Mouse (Mus musculus) liver, embryonic 16.5 days (tissue): ENCODE measurements around the gene Nabp2. TPM values are rescaled to one million over a fixed set of nuclear protein-coding genes. Genes with fewer than 3 reads are reported as not detected.
A peak's percentile ranks its signal among the peaks of the same experiment; 100 is the strongest.

ENCODE experiments used
- ATAC-seq: fragments of 200-750 bp; cut with Nextera tagmentation; 2 replicates; pipeline ENCODE4 v1.8.0; 2017; ENCODE audit warnings: low read depth, mild to moderate bottlenecking, moderate number of reproducible peaks, moderate library complexity
- H3K27ac ChIP-seq: fragments of 300-500 bp; sonication (generic); 2 replicates; pipeline ENCODE4 v1.5.1; 2014; ENCODE audit warnings: mild to moderate bottlenecking, low read length
- H3K27me3 ChIP-seq: fragments of 300-500 bp; sonication (generic); 2 replicates; pipeline ENCODE4 v1.6.1; 2014; ENCODE audit warnings: low read depth, low read length, mixed read lengths; ENCODE audit not compliant: control insufficient read depth, insufficient read depth
- H3K36me3 ChIP-seq: fragments of 300-500 bp; sonication (generic); 2 replicates; pipeline ENCODE4 v1.6.1; 2014; ENCODE audit warnings: mild to moderate bottlenecking; ENCODE audit not compliant: control insufficient read depth, insufficient read depth
- H3K4me1 ChIP-seq: fragments of 300-500 bp; sonication (generic); 2 replicates; pipeline ENCODE4 v1.6.1; 2014; ENCODE audit warnings: low read depth, low read length, mixed read lengths; ENCODE audit not compliant: control insufficient read depth
- H3K4me2 ChIP-seq: fragments of 300-500 bp; sonication (generic); 2 replicates; pipeline ENCODE4 v1.6.1; 2014; ENCODE audit warnings: low read depth, low read length, mixed read lengths
- H3K4me3 ChIP-seq: fragments of 300-500 bp; sonication (generic); 2 replicates; pipeline ENCODE4 v1.5.1; 2014; ENCODE audit warnings: low read depth, mild to moderate bottlenecking, low read length
- H3K9ac ChIP-seq: fragments of 300-500 bp; sonication (generic); 2 replicates; pipeline ENCODE4 v1.6.1; 2014; ENCODE audit warnings: low read depth, low read length
- H3K9me3 ChIP-seq: fragments of 300-500 bp; sonication (generic); replicated peaks from 2 replicates; pipeline ENCODE4 v1.6.1; 2016; ENCODE audit warnings: low read length; ENCODE audit not compliant: control insufficient read depth
- WGBS: fragments of 180-500 bp; shearing (Covaris S2); extraction: QIAGEN DNeasy Blood & Tissue Kit; methylation state at CpG from one replicate; pipeline ENCODE4 v1.1.7; 2014; ENCODE audit not compliant: insufficient replicate concordance; 5-methylcytosine and 5-hydroxymethylcytosine counted together
- polyA plus RNA-seq: library from polyadenylated mRNA; unstranded; fragments of >200 nt; fragmentation: Nextera tagmentation; extraction: Ambion mirVana; gene quantifications from 2 replicates; pipeline ENCODE4 v1.2.1, GENCODE M21; 2015

Nabp2 gene
- polyA plus RNA-seq, 1 experiment from 2014 or later = 31.7 TPM

DNA sequence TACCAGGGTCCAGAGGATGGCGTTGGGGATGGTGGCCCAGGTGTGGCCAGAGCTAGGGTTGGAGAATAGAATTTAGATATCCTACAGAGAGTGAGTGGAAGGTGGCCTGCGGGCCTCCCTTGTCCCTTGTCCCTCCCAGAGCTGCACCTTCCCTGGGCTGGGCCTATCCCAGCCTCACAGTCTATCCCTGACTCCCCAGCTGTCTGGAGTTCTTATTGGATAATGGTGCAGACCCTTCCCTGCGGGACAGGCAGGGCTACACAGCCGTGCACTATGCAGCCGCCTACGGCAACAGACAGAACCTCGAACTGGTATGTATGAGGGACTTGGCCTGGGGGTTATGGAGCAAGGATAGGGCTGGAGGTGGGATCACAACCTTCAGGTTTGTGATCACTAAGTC is 25.4 kb downstream of the Nabp2 start:
- H3K27ac ChIP-seq = no peak overlapping the region
- H3K9ac ChIP-seq = no peak overlapping the region
- H3K4me3 ChIP-seq = no peak overlapping the region
- no peak overlapping the region for H3K4me2 ChIP-seq
- no peaks in the 10 kb centered on the region for H3K9me3 ChIP-seq
- no peaks in the 10 kb centered on the region for H3K27me3 ChIP-seq
- no peaks in the 10 kb centered on the region for H3K4me1 ChIP-seq
- peaks cover 62% of the 10 kb centered on the region for H3K36me3 ChIP-seq
- WGBS = 87% methylated on average over 7 of the region's 7 CpGs
- ATAC-seq = no peak

DNA sequence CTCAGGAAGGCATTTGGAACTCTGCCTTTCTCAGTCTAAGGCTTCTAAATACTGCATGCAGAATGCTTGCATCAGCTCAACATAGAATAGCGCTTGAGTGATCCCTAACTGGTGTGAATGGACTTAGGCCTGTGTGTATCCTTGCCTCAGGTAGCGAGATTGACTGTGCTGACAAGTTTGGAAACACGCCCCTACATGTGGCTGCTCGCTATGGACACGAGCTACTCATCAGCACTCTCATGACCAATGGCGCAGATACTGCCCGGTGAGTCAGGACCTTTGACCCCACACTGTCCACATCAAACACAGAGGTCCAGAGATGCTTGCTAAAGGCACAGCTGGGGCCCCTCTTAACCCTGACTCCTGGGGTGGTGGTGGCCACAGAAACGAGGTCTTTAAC is 28.8 kb downstream of the Nabp2 start:
- Histone ChIP-seq H3K27ac (no peak overlapping the region), H3K9me3 (no peaks in the 10 kb centered on the region), H3K36me3 (peaks cover 37% of the 10 kb centered on the region), H3K4me1 (peaks cover 20% of the 10 kb centered on the region), H3K27me3 (no peaks in the 10 kb centered on the region), H3K4me3 (no peak overlapping the region), H3K9ac (no peak overlapping the region), H3K4me2 (no peak overlapping the region)
- WGBS = 82% methylated on average over 8 of the region's 8 CpGs
- peak; percentile 63 for ATAC-seq

DNA sequence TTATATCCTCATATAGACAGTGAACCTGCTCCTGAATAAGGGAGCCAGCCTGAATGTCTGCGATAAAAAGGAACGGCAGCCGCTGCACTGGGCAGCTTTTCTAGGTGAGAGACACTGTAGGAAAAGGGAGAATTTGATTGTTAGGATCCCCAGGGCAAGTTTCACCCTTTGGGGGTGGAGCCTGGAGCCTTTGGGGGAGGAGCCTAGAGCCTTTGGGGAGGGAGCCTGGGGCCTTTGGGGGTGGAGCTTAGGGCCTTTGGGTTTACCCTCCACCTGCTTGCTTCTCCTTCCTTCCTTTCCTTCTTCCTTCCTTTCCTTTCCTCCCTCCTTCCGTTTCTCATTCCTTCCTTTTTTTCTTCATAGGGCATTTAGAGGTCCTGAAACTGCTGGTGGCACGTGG is 30.7 kb downstream of the Nabp2 start:
- WGBS = 80% methylated on average over 5 of the region's 5 CpGs
- H3K36me3 ChIP-seq = peaks cover 26% of the 10 kb centered on the region
- H3K4me1 ChIP-seq = peaks cover 32% of the 10 kb centered on the region
- H3K27me3 ChIP-seq = no peaks in the 10 kb centered on the region
- no peak overlapping the region for H3K9ac ChIP-seq
- no peak overlapping the region for H3K4me2 ChIP-seq
- no peak overlapping the region for H3K27ac ChIP-seq
- H3K4me3 ChIP-seq = no peak overlapping the region
- H3K9me3 ChIP-seq = no peaks in the 10 kb centered on the region
- ATAC-seq = no peak

DNA sequence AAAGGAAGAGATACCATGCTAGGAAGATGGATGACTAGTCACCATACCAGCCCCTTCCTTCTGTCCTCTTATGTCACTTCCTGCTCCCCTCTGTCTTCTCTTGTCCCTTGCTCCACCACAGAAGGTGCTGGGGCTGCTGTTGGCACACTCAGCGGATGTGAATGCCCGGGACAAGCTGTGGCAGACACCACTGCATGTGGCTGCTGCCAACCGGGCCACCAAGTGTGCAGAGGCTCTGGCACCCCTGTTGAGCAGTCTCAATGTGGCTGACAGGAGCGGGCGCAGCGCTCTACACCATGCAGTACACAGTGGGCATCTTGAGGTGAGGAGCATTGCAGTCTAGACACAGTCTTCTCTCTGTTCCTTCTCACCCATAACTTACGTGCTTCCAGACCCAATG is 32.0 kb downstream of the Nabp2 start:
- Histone ChIP-seq H3K36me3 (peaks cover 26% of the 10 kb centered on the region), H3K27me3 (no peaks in the 10 kb centered on the region), H3K4me2 (no peak overlapping the region), H3K4me3 (no peak overlapping the region), H3K9me3 (no peaks in the 10 kb centered on the region), H3K9ac (no peak overlapping the region), H3K4me1 (peaks cover 32% of the 10 kb centered on the region), H3K27ac (no peak overlapping the region)
- whole genome bisulfite sequencing = 83% methylated on average over 7 of the region's 7 CpGs
- ATAC-seq = no peak

DNA sequence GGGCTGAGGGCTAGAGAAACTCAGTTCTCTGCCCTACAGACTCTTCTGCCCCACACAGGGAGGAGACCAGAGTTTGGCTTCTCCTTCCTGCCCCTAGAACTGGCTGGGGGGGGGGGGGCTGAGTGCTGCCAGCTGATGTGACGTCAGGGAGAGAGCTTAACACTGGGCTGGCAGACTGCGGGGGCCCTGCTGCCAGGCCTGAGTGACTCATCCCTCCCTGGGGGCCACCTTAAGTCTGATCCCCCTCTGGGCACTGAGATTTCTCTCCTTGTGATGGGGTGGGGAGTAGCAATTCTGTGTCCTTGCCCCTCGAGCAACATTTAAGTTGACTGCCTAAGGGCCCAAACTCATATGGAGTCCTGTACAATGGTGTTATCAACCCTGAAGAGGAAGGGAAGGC is 32.8 kb downstream of the Nabp2 start:
- ATAC-seq = no peak
- no peak overlapping the region for H3K4me3 ChIP-seq
- H3K27me3 ChIP-seq = no peaks in the 10 kb centered on the region
- H3K9me3 ChIP-seq = no peaks in the 10 kb centered on the region
- 76% methylated on average over 3 of the region's 3 CpGs for WGBS
- no peak overlapping the region for H3K9ac ChIP-seq
- H3K4me1 ChIP-seq = peaks cover 32% of the 10 kb centered on the region
- H3K27ac ChIP-seq = no peak overlapping the region
- no peak overlapping the region for H3K4me2 ChIP-seq
- H3K36me3 ChIP-seq = peaks cover 19% of the 10 kb centered on the region

DNA sequence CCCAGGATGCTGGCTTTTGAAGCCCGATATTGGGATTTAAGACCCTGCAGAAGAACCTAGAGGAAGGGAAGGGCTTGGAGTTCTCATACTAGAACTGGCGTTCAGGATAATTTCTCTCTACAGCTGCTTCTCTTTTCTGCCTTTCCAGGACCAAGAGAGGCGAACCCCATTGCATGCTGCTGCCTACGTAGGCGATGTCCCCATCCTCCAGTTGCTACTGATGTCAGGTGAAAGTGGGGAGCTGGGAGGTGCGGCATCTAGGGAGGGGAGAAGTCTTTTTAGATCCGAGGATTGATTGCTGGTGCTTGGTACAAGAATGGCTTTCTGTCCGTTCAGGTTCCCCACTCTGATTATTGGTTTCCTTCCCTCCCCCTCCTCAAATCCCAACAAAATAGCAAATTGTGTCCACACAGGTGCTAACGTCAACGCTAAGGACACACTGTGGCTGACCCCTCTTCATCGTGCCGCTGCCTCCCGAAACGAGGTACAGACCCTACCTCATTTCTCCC is 33.3 kb downstream of the Nabp2 start:
- peaks cover 37% of the 10 kb centered on the region for H3K4me1 ChIP-seq
- no peak overlapping the region; the same call in 1 of the 2 replicates for H3K27ac ChIP-seq
- WGBS = 65% methylated on average over 14 of the region's 14 CpGs

DNA sequence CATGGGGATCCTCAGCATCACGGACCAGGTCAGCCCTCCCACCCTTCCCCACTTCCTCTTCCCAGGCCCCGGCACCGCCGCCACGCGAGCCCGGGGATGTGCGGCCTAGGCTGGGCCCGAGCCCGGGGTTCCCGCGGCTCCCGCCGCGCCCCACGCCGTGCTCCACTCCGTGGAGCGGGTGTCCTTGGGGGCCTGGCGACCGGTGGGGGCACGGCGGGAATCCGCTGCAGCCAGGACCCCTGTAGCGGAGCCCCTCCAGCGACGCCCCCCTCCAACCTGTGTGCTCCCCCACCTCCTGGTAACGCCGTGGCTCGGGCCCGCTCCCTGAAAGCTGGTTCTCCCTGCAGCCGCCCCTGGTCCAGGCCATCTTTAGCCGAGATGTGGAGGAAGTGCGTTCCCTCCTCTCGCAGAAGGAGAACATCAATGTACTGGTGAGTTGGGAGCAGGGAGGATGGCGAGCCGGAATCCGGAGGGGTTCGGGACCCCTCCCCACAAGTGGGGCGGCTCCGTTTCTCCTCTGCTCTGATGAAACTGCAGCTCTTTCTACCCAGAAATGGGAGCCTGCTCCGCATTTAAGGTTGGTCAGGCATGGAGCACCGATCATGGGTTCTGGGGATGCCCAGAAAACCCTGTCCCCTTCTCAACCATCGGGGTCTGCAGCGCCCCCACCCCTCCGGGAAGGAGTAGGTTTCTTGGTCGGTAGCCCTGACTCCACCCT is 33.9 kb downstream of the Nabp2 start:
- peak; percentile 58 for ATAC-seq
- WGBS = under 1% methylated on average over 47 of the region's 47 CpGs
- H3K27ac ChIP-seq = peak overlapping the region; percentile 61
- peak overlapping the region; percentile 95 for H3K4me2 ChIP-seq
- peaks cover 11% of the 10 kb centered on the region for H3K36me3 ChIP-seq
- no peaks in the 10 kb centered on the region for H3K27me3 ChIP-seq
- peak overlapping the region; percentile 85 for H3K4me3 ChIP-seq
- H3K9me3 ChIP-seq = no peaks in the 10 kb centered on the region
- peak overlapping the region; percentile 91 for H3K9ac ChIP-seq
- H3K4me1 ChIP-seq = peaks cover 39% of the 10 kb centered on the region

More for the DNA sequence above, 33.3 kb downstream of the Nabp2 start:
- peaks cover 17% of the 10 kb centered on the region for H3K36me3 ChIP-seq
- H3K9ac ChIP-seq = peak overlapping the region; percentile 91
- H3K4me3 ChIP-seq = peak overlapping the region; percentile 85
- H3K27me3 ChIP-seq = no peaks in the 10 kb centered on the region
- no peak for ATAC-seq
- peak overlapping the region; percentile 95 for H3K4me2 ChIP-seq
- H3K9me3 ChIP-seq = no peaks in the 10 kb centered on the region

DNA sequence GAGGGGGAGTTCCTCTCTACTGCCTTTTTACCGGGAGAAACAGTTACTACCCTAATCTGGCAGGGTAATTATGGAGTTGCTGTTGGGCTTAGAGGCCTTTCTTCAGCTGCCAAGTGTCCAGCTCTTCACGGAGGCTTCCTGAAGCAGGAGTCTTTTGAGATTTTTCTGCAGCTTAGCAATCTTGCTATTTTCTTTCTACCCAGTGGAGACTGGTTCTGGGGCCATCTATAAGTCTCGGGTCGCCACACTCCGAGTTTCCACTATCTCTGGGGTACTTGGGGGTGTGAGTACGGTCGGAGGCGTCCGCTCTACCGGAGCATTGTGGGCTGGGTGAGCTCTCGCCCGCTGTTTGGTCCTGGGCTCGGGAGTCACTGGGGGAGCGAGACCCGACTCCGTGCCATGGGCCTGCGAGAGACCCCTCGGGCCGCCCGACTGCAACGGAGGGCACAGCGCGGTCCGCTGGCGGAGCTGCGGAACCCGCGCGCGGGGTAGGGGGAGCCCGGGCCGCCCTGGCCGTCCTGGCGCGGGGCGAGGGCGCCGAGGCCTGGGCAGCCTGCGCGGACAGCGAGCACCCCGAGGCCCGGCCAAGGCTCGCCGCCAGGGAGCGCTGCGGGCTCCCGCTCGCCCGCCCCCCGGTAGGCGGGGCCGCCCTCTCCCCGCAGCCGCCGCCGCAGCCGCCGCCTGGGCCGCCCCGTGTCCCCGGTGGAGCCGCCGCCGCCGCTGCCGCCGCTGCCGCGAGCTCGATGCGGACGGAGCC is 34.7 kb downstream of the Nabp2 start, which contains the start of gene Ankrd52:
TSS of gene Ankrd52 (plus strand) at position 661 of the 757 bp plus-strand sequence.
- ATAC-seq = peak; percentile 93
- under 1% methylated on average over 52 of the region's 73 CpGs for WGBS

DNA sequence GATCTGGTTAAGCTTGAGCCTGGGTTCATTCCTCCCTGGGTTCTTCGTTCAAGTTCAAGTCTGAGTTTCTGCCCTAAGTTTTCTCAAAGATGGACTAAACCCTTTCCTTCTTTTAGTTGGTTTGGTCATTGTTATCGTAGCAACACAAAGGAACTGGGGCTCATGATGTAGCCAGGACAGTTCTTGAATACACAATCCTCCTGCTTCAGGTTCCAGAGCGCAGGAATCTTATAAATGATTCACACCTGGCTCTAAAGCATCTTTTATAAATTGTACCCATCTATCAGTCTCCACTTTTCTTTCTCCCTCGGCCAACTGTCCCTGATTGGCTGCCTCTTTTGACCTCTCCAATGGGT is 35.2 kb downstream of the Nabp2 start:
- Histone ChIP-seq H3K4me2 (peak overlapping the region; percentile 95), H3K36me3 (no peaks in the 10 kb centered on the region), H3K27ac (peak overlapping the region; percentile 77), H3K27me3 (no peaks in the 10 kb centered on the region), H3K9ac (peak overlapping the region; percentile 91), H3K4me1 (peaks cover 39% of the 10 kb centered on the region), H3K9me3 (no peaks in the 10 kb centered on the region), H3K4me3 (peak overlapping the region; percentile 85)
- WGBS = 52% methylated on average over 4 of the region's 4 CpGs
- no peak for ATAC-seq

More for the DNA sequence above, 34.7 kb downstream of the Nabp2 start, which contains the start of gene Ankrd52:
- Histone ChIP-seq H3K4me2 (peak within 1 kb of the TSS; percentile 95), H3K36me3 (peaks cover 3% of the 10 kb centered on the region), H3K9me3 (no peaks in the 10 kb centered on the region), H3K4me1 (peaks cover 39% of the 10 kb centered on the region), H3K27ac (peak within 1 kb of the TSS; percentile 77), H3K9ac (peak within 1 kb of the TSS; percentile 91), H3K4me3 (peak within 1 kb of the TSS; percentile 85), H3K27me3 (no peaks in the 10 kb centered on the region)
